Mouse (Mus musculus) right cerebral cortex, adult 18-20 months (tissue): Measurements from ENCODE around the gene Npcd.
A peak's percentile ranks its signal among the peaks of the same experiment; 100 is the strongest.

ENCODE experiments used
- DNase-seq: peaks from one replicate; pipeline ENCODE4 v3.0.0; 2022; ENCODE audit warnings: mixed read lengths

Gene Npcd

GRCm38 (mm10) chr15:79834130-79834880, at the start of gene Npcd, which contains the start of gene Cbx6:
Gene Npcd, minus strand, starts transcription at chr15:79834237.
Gene Cbx6, minus strand, starts transcription at chr15:79834688.
- peak; percentile 99 for DNase-seq

GRCm38 (mm10) chr15:79883352-79883822, 49.4 kb upstream of the Npcd start:
- DNase-seq: peak; percentile 96

GRCm38 (mm10) chr15:79882623-79883267, 48.7 kb upstream of the Npcd start:
- peak; percentile 76 for DNase-seq

GRCm38 (mm10) chr15:79880477-79880876, 46.4 kb upstream of the Npcd start:
- DNase-seq: no peak

- peak; percentile 74 for DNase-seq
These were observed 45.3 kb upstream of the Npcd start for GRCm38 (mm10) chr15:79879319-79879718.

- no peak for DNase-seq
These were observed 44.7 kb upstream of the Npcd start for GRCm38 (mm10) chr15:79878725-79879136.

GRCm38 (mm10) chr15:79875261-79875995, 41.4 kb upstream of the Npcd start:
- no peak for DNase-seq

- DNase-seq: no peak
These were observed 40.0 kb upstream of the Npcd start for GRCm38 (mm10) chr15:79873995-79874394.

GRCm38 (mm10) chr15:79873545-79873944, 39.5 kb upstream of the Npcd start:
- no peak for DNase-seq

GRCm38 (mm10) chr15:79867260-79868002, 33.4 kb upstream of the Npcd start:
- no peak for DNase-seq

- no peak for DNase-seq
These were observed 25.8 kb upstream of the Npcd start for GRCm38 (mm10) chr15:79859821-79860220.

- no peak for DNase-seq
These were observed 24.9 kb upstream of the Npcd start for GRCm38 (mm10) chr15:79858979-79859378.

- no peak for DNase-seq
These were observed 16.1 kb upstream of the Npcd start for GRCm38 (mm10) chr15:79850143-79850542.

GRCm38 (mm10) chr15:79847100-79847499, 13.1 kb upstream of the Npcd start:
- DNase-seq: peak; percentile 43

GRCm38 (mm10) chr15:79845986-79846385, 11.9 kb upstream of the Npcd start:
- no peak for DNase-seq

GRCm38 (mm10) chr15:79842985-79843384, 8.9 kb upstream of the Npcd start:
- no peak for DNase-seq

GRCm38 (mm10) chr15:79840281-79840680, 6.2 kb upstream of the Npcd start:
- no peak for DNase-seq

GRCm38 (mm10) chr15:79834881-79835260, 834 bp upstream of the Npcd start:
- DNase-seq: no peak

- DNase-seq: peak; percentile 26
These were observed 586 bp downstream of the Npcd start for GRCm38 (mm10) chr15:79833251-79834050.

GRCm38 (mm10) chr15:79832064-79832900, 1.8 kb downstream of the Npcd start:
- peak; percentile 84 for DNase-seq

GRCm38 (mm10) chr15:79830388-79830787, 3.6 kb downstream of the Npcd start:
- peak; percentile 83 for DNase-seq
